Mouse (Mus musculus) frontal cortex, adult (tissue): ENCODE measurements around the gene Ubxn6.
"Not testable (repeated sequence)": the region's sequence is repeated elsewhere in the genome, so short reads cannot be mapped to it uniquely, and the experiment has no call there.

Experiments
- ATAC-seq: cut with Nextera tagmentation; 2 replicates; pipeline ENCODE4 v1.9.2; 2017; ENCODE audit warnings: mild to moderate bottlenecking, moderate library complexity, mixed read lengths; ENCODE audit not compliant: low TSS enrichment

Ubxn6 gene

GRCm38 (mm10) chr17:56074827-56075208, at the start of gene Ubxn6:
Gene Ubxn6, minus strand, starts transcription at chr17:56075028.
- peak; percentile 60 for ATAC-seq

- no peak for ATAC-seq
Measured at GRCm38 (mm10) chr17:56123681-56124340, 49.0 kb upstream of the Ubxn6 start.

GRCm38 (mm10) chr17:56123161-56123560, 48.3 kb upstream of the Ubxn6 start:
- no peak for ATAC-seq

GRCm38 (mm10) chr17:56121826-56122225, 47.0 kb upstream of the Ubxn6 start, which contains the start of gene Lrg1:
Gene Lrg1, minus strand, starts transcription at chr17:56122001.
- no peak for ATAC-seq

GRCm38 (mm10) chr17:56119981-56120880, 45.4 kb upstream of the Ubxn6 start:
- ATAC-seq, result 0 out of 2 replicates have a peak, but pooled peaks have one; percentile 11

- no peak for ATAC-seq
Measured at GRCm38 (mm10) chr17:56119431-56119830, 44.6 kb upstream of the Ubxn6 start.

GRCm38 (mm10) chr17:56117251-56117710, 42.5 kb upstream of the Ubxn6 start, which contains the start of gene Plin5:
Gene Plin5, minus strand, starts transcription at chr17:56117596.
- ATAC-seq, result 0 out of 2 replicates have a peak, but pooled peaks have one; percentile 24

- no peak for ATAC-seq
Measured at GRCm38 (mm10) chr17:56116193-56116592, 41.4 kb upstream of the Ubxn6 start.

- no peak for ATAC-seq
Measured at GRCm38 (mm10) chr17:56112743-56113142, 37.9 kb upstream of the Ubxn6 start.

- no peak for ATAC-seq
Measured at GRCm38 (mm10) chr17:56111864-56112263, 37.0 kb upstream of the Ubxn6 start.

GRCm38 (mm10) chr17:56111021-56111420, 36.2 kb upstream of the Ubxn6 start:
- no peak for ATAC-seq

GRCm38 (mm10) chr17:56110571-56110970, 35.7 kb upstream of the Ubxn6 start:
- no peak for ATAC-seq

GRCm38 (mm10) chr17:56109219-56110051, 34.6 kb upstream of the Ubxn6 start, which contains the start of gene Plin4:
Gene Plin4, minus strand, starts transcription at chr17:56109803.
- ATAC-seq, result no peak

GRCm38 (mm10) chr17:56108334-56109044, 33.7 kb upstream of the Ubxn6 start:
- ATAC-seq, result peak; percentile 58

GRCm38 (mm10) chr17:56107736-56108135, 32.9 kb upstream of the Ubxn6 start:
- no peak for ATAC-seq

- ATAC-seq, result no peak
Measured at GRCm38 (mm10) chr17:56106981-56107380, 32.2 kb upstream of the Ubxn6 start.

GRCm38 (mm10) chr17:56106436-56106835, 31.6 kb upstream of the Ubxn6 start:
- ATAC-seq, result not testable (repeated sequence)

GRCm38 (mm10) chr17:56104821-56105220, 30.0 kb upstream of the Ubxn6 start:
- ATAC-seq, result not testable (repeated sequence)

- ATAC-seq, result no peak
Measured at GRCm38 (mm10) chr17:56103465-56104285, 28.8 kb upstream of the Ubxn6 start.

- ATAC-seq, result no peak
Measured at GRCm38 (mm10) chr17:56102927-56103326, 28.1 kb upstream of the Ubxn6 start.
